Mouse (Mus musculus): ENCODE data around the gene Cyb561d2.
A peak's percentile ranks its signal among the peaks of the same experiment; 100 is the strongest.

DNA sequence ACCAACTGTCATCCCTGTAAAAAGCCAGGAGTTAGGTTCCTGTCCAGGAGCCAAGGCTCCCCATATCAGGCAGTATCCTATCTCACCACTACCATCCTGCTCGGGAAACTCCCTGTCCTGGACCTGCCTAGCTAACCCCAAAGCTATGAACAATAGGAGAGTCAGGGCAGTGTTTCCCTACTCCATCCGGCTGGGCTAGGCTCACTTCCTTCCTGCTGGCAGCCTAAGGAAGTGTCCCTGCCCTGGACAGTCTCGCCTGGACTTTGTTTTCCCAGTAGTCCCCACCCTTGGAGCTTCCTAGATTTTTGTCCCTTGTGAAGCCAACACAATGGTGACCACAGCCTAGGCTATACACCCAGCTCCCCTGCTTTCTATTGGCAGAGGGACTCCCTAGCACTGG is 24.9 kb upstream of the Cyb561d2 start:
- TF ChIP-seq POLR2A (IDR thresholded peaks at IDR 0.05; ENCODE audit: low read depth, low read length): peak; percentile 45; the same call in 1 of the 2 replicates
- peak; percentile 47; the same call in 1 of the 2 replicates for TF ChIP-seq CTCF (IDR thresholded peaks at IDR 0.05; ENCODE audit: extremely low read depth, insufficient read length, insufficient replicate concordance, low read depth, low read length)
